Mouse (Mus musculus) hindlimb bud, embryonic 11.5 days (tissue): ENCODE measurements at regions not wholly inside any gene's neighbourhood (a gene's known extent, or its start where the extent isn't known, plus 50 kb on each side); places are given as distances from the start of the nearest gene placed in this dataset.
A peak's percentile ranks its signal among the peaks of the same experiment; 100 is the strongest.
"Not testable (repeated sequence)": the region's sequence is repeated elsewhere in the genome, so short reads cannot be mapped to it uniquely, and the experiment has no call there.

Experiments used
- DNase-seq: peaks from one replicate; pipeline ENCODE4 v3.0.0-alpha.2; 2012; ENCODE audit warnings: low read depth, low spot score; ENCODE audit errors: extremely low spot score

DNA sequence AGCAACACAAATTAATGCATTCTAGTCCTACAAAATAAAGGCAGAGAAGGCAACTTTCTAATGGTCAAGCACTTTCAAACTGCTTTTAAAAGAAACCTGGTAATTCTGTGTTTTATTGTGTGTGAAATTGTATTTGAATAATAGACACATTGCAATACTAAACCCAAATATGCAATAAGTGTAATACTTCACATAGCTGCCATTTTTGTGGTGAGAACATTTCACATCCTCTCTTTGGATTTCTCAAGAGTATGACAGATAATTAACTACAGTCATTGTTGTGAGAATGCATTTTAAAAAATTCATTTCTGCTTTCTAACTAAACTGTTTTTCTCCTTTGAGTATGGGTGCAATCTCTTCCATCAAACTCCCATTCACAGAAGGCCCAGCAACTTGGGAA lies 256.4 kb downstream of the Sema3d start:
- DNase-seq: no peak

GRCm38 (mm10) chr5:12646269-12646668 lies 263.1 kb downstream of the Sema3d start:
- DNase-seq: no peak

DNA sequence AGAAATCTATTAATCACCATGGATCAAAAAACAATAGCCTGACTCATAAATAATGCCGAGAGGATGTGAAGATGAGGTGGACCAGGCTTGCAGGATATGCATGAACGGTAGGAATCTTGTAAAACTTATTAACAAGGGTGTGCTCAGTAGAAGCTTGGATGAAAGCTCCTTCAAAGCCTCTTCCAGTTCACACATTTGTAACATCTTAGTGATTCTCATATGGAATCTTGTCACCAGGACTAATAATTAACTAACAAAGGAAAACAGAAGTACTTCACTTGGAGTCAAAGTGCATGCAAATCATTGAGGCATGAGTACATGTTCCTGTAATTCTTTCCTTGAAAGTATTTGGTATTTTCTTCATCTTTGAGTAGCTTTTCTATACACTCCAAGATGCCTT lies 290.5 kb downstream of the Sema3d start:
- no peak for DNase-seq

- no peak for DNase-seq
These were observed 290.9 kb downstream of the Sema3d start for GRCm38 (mm10) chr5:12674134-12674533.

- peak; percentile 52 for DNase-seq
These were observed 293.5 kb downstream of the Sema3d start for GRCm38 (mm10) chr5:12676712-12677111.

- no peak for DNase-seq
These were observed 331.7 kb downstream of the Sema3d start for GRCm38 (mm10) chr5:12714894-12715293.

- no peak for DNase-seq
These were observed 368.3 kb downstream of the Sema3d start for GRCm38 (mm10) chr5:12751514-12751913.

- DNase-seq: no peak
These were observed 365.6 kb upstream of the Sema3a start for GRCm38 (mm10) chr5:12759634-12760033.

DNA sequence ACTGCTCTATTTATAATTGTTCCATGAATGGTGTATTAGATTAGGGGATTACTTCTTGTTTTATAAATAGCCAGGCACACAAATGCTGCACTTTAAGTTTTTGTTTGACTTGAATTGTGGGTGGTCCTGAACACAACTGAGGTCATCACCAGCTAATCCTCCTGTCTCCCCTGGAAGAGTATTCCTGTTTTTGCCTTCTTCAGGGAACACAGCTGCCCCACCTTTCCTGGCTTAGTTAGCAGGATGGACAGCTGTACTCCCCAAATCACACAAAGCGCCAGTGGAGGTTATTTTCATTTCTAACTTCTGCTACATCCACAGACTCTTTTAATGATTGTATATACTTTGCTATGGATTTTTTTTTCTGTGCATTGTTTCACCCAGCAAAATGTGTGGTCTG lies 357.8 kb upstream of the Sema3a start:
- no peak for DNase-seq

- DNase-seq: no peak
These were observed 342.5 kb upstream of the Sema3a start for GRCm38 (mm10) chr5:12782681-12783080.

- DNase-seq: no peak
These were observed 316.5 kb upstream of the Sema3a start for GRCm38 (mm10) chr5:12808729-12809128.

- no peak for DNase-seq
These were observed 315.3 kb upstream of the Sema3a start for GRCm38 (mm10) chr5:12809884-12810283.

- DNase-seq: not testable (repeated sequence)
These were observed 278.0 kb upstream of the Sema3a start for GRCm38 (mm10) chr5:12847207-12847606.

- DNase-seq: no peak
These were observed 268.3 kb upstream of the Sema3a start for GRCm38 (mm10) chr5:12856869-12857268.

GRCm38 (mm10) chr5:12868355-12869217 lies 256.6 kb upstream of the Sema3a start:
- no peak for DNase-seq

- no peak for DNase-seq
These were observed 252.3 kb upstream of the Sema3a start for GRCm38 (mm10) chr5:12872888-12873287.

- DNase-seq: no peak
These were observed 247.5 kb upstream of the Sema3a start for GRCm38 (mm10) chr5:12877595-12878296.

- DNase-seq: no peak
These were observed 232.9 kb upstream of the Sema3a start for GRCm38 (mm10) chr5:12892333-12892732.

DNA sequence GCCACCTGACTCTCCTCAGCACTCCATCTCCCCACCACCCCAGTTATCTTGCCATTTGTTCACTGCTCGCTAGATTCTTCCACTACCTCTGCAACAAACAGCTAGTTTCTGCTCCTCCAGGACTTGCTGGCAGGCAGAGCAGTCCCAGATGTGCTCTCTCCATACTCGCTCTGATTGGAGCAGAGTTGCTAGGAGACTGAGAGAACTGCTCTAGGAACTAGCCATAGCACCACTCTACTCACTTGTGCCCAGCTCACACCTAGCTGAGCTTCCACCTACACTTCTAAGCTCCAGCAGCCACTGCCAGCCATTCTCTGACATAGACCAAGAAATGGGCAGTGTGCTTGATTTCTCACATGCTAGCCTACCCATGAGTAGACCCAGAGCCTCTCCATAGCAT lies 230.6 kb upstream of the Sema3a start:
- DNase-seq: no peak

- no peak for DNase-seq
These were observed 214.5 kb upstream of the Sema3a start for GRCm38 (mm10) chr5:12910741-12911140.

DNA sequence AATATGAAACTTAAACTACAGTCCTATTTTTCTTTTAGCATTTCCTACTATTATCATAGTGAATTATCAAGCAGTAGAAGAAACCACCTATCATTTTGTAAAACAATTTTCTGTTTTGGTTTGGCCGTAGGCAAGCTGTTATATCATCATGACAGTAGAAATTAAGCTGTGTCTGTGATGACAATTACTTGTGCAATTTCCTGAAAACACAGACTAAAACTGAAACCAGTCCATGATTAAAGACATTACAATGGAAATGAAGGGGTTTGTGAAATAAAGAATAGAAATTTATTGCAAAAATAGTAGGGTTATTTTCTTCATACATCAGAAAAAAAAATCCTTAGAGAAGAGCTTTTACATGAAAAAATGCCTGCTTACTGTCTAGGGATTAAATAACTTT lies 210.8 kb upstream of the Sema3a start:
- DNase-seq: no peak

- DNase-seq: no peak
These were observed 205.9 kb upstream of the Sema3a start for GRCm38 (mm10) chr5:12919335-12919734.
